Mouse (Mus musculus): ENCODE measurements around the gene Slc30a7.

GRCm38 (mm10) chr3:115963597-115963996 lies 43.6 kb downstream of the Slc30a7 start:
- TF ChIP-seq ZNF384 (IDR thresholded peaks at IDR 0.05; ENCODE audit: low read depth, low read length) = no peak
- no peak for TF ChIP-seq MAFK (IDR thresholded peaks at IDR 0.05; ENCODE audit: insufficient read depth, low read depth, low read length)
- no peak for TF ChIP-seq HCFC1 (IDR thresholded peaks at IDR 0.05; ENCODE audit: borderline replicate concordance, insufficient read depth, low read length)
- TF ChIP-seq ZC3H11A (IDR thresholded peaks at IDR 0.05; ENCODE audit: borderline replicate concordance, low read depth, low read length) = no peak
- TF ChIP-seq CHD2 (IDR thresholded peaks at IDR 0.05; ENCODE audit: low read depth, low read length) = no peak

Measured in ES-E14 (cell line).